Mouse (Mus musculus) gastrocnemius, postnatal 10 days (tissue): ENCODE measurements around the gene Slc7a1. TPM values are rescaled to one million over a fixed set of nuclear protein-coding genes. Genes with fewer than 3 reads are reported as not detected.
A peak's percentile ranks its signal among the peaks of the same experiment; 100 is the strongest.

Source experiments
- DNase-seq: peaks from one replicate; pipeline ENCODE4 v3.0.0; 2021; ENCODE audit warnings: mixed read lengths
- total RNA-seq, 2 experiments: library from RNA; stranded (reverse); gene quantifications; 2 replicates each; pipeline ENCODE4 v1.2.3; 2021

Slc7a1 gene
- total RNA-seq, 2 experiments from 2014 or later: 8.0 to 9.8 TPM

DNA sequence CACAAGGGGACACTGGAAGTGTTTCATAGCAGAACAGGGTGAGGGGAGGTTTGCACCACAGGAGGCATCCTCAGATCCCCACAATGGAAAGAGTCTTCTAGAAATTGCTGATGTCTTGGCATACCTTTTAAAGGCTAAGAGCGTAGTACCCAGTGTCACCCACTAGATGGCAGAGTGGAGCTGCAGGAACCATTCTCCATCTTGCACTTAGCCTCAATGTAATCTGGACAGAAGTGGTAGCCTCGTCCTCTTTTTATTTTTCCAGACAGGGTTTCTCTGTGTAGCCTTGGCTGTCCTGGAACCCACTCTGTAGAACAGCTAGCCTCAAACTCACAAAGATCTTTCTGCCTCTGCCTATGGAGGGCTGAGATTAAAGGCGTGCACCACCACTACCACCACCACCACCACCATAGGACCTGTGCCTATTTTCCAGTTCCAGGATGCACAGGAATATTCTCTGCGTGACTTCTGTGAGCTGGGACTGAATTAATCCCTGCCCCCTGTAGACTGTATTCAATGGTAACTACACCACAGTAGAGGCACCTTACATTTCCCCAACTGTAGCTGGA, 74.3 kb downstream of the Slc7a1 start:
- no peak for DNase-seq

DNA sequence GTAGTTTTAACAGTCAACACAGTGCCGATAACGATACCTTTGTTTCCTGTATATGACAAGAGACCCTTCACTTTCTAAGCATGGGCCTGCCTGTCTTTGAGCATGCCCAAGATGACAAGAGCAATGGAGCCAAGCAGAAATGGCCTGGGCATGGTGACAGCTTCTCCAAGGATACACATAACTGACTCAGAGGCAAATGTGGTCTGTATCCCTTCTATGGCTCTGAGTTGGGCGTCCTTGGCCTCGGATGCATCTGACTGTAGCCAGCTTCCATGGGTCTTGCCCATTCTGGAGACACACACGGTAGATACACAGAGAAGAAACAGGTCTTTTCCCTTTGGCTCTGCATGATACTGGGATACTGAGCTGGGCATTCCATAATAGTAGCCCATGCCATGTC, 84.8 kb downstream of the Slc7a1 start:
- no peak for DNase-seq

GRCm38 (mm10) chr5:148312443-148312842, 87.3 kb downstream of the Slc7a1 start:
- no peak for DNase-seq

DNA sequence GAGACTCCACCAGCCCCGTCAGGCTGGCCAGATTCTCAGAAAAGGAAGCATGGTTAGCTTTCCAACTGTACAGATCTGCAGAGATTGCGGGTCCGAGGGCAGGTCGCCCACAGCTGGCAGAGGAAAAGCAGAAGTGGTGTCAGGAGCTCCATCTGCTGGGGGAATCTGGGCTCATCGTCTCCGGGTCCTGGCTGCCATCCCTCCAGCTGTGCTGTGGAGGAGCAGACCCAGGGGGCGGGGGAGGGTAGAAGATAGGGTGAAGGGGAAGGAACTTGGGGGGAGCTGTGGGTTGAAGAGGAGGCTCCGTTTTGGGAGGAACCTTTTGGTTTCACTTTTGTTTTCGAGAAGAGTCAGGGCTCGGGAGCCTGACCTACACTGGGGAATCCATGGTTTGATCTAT, 88.9 kb downstream of the Slc7a1 start:
- DNase-seq: peak; percentile 12

- DNase-seq: no peak
These were observed 95.6 kb downstream of the Slc7a1 start for GRCm38 (mm10) chr5:148304112-148304511.

DNA sequence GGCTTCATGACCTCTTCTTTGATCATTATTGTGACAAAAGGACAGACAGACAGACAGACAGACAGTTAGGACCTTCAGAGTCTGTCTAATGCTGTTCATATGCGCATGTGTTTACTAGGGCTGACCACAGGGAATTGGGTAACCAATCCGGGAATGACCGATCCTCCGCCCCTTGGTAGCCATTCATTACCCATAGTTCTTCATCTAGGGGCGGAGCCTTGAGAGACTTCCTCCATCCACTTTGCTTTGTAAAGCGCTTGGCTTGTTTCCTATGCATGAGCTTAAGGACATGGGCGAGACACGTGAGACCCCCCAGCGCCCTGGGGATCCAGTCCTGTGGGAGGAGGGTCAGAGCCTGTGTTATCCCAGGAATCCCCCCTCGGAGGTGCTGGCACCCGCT, 96.7 kb downstream of the Slc7a1 start:
- no peak for DNase-seq

DNA sequence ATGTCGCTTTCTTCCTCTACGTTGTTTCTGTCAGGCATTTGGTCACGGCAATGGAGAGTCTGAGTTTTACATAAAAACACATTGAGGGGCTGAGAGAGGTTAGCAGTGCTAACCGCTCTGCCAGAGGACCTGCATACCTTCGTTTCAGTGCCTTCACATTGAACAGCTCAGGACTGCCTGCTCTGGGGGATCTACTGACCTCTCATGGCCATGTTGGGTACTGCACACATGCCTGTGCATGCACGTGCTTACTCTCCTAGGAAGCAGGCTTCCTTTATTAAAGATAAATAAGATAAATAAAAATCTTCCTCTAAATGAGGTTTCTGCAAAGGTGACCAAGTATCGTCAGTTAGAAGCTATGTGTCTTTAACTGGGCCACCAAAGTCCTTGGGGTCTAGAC, 106.4 kb downstream of the Slc7a1 start:
- DNase-seq: peak; percentile 12

DNA sequence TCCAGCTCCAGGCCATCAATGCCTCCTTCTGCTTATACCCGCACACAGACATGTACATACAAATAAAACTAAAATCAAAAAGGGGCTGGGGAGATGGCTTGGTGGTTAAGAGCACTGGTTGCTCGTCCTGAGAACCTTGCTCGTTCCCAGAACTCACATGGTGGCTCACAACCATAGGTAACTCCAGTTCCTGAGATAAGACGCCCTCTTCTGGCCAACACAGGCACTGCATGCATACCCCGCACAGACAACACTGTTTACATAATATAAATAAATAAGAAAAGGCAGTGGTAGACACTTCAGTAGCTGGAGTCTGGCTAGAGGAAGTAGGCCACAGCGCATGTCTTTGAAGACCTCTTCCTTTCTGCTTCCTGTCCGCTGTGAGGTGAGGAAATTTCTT, 106.8 kb downstream of the Slc7a1 start:
- no peak for DNase-seq

- no peak for DNase-seq
These were observed 109.8 kb downstream of the Slc7a1 start for GRCm38 (mm10) chr5:148289951-148290350.

DNA sequence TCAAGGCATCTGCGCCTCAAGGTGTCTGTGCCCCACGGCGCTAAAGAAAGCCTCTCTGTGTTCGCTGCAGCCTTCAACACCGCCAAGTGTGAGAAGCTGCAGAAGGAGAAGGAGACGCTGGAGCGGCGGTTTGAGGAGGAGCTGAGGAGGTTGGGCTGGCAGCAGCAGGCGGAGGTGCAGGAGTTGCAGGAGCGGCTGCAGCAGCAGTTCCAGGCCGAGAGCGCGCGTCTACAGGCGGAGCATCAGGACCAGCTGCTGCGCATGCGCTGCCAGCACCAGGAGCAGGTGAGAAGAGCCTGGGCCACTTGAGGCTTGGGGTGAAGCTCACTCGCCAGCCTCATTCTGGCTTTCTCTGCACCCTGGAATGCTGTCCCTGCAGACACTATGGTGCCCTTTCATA, 110.9 kb downstream of the Slc7a1 start:
- no peak for DNase-seq

- no peak for DNase-seq
These were observed 112.2 kb downstream of the Slc7a1 start for GRCm38 (mm10) chr5:148287529-148287928.

DNA sequence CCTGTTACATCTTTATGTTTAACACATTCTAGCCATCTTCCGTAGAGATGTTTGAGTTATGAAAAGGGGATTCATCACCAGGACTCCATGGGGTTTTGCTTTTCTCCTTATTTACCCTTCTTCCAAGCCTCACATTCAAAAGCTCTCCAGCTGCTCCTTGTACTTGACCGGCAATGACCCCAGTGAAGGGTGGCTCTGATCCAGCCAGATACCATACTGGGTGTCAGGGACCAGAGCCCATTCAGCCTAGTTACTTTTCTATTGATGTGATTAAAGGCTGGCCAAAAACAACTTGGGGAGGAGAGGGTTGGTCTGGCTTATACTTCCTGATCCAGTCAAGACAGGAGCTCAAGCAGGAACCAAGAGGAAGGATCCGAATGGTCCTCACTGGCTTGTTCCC, 116.1 kb downstream of the Slc7a1 start:
- DNase-seq: no peak

- DNase-seq: no peak
These were observed 116.5 kb downstream of the Slc7a1 start for GRCm38 (mm10) chr5:148283177-148283576.

GRCm38 (mm10) chr5:148282631-148283030, 117.1 kb downstream of the Slc7a1 start:
- no peak for DNase-seq

DNA sequence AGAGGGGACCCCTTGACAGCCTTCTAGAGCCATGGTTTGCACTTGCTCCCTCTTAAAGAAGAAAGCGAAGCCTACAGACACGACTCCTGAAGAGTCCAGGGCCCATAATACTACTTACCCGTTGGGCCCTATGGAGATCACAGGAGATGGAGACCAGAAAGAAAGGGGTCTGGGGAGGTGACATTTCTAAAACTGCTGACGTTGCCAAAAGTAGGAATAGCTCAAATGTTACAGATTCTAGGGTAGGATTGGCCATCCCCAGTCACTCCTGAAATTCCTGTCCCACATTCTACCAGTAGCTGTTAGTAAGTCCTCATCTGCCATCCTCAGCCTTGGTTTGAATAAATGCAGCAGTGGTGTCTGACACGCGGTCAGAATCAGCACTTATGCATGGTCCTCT, 117.6 kb downstream of the Slc7a1 start:
- DNase-seq: no peak

DNA sequence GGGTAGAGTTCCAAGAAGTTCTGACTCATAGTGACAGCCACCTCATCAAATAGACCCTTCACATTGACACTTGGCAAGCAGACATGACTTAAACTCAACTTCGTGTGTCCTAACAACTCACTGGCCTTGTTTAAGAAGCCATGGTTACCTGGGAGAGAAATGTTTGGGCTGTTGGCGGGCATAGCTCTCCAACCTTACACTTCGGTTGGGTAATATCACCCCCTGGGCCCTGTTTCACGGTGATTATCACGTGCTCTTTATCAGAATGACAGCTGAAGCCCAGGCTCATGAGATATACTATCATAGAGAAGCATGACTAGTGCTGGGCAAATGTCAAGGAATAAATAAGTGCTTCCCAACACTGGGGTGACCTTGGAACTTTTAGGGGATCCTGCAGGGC, 119.4 kb downstream of the Slc7a1 start:
- DNase-seq: no peak

GRCm38 (mm10) chr5:148278233-148278632, 121.5 kb downstream of the Slc7a1 start:
- no peak for DNase-seq

Other genes with a start within 250 kb of the Slc7a1 start
- gene Ubl3, start 152.9 kb upstream of the Slc7a1 start, total RNA-seq: 10 to 100 TPM; 81.3 to 82.0 TPM